Mouse (Mus musculus) CH12.LX (cell line): ENCODE results near the gene Ptgir. TPM values are rescaled to one million over a fixed set of nuclear protein-coding genes. Genes with fewer than 3 reads are reported as not detected.

ENCODE experiments used
- DNase-seq: peaks from one replicate; pipeline ENCODE4 v3.0.0-alpha.2; 2013; ENCODE audit errors: extremely low read depth
- H3K27ac ChIP-seq: 2 replicates; pipeline ENCODE4 v1.5.1; 2012; ENCODE audit warnings: low read depth, mild to moderate bottlenecking, control low read depth, moderate library complexity; ENCODE audit not compliant: insufficient read depth
- H3K27me3 ChIP-seq: replicated peaks from 2 replicates; pipeline ENCODE3; 2012; ENCODE audit warnings: inconsistent platforms
- H3K36me3 ChIP-seq, 2 experiments: replicated peaks in 1 of 2; 2 replicates each; pipeline versions ENCODE3 to v1.6.1; 2012; ENCODE audit warnings: inconsistent platforms in 1 of 2, low read length in 1 of 2, mild to moderate bottlenecking in 1 of 2, mixed read lengths in 1 of 2, moderate library complexity in 1 of 2; ENCODE audit not compliant: control insufficient read depth in 1 of 2, insufficient read depth in 1 of 2
- H3K4me1 ChIP-seq, 2 experiments: 2 replicates each; pipeline ENCODE4 v1.6.1; 2012; ENCODE audit warnings: inconsistent platforms in 1 of 2, moderate library complexity in 1 of 2; ENCODE audit not compliant: insufficient read depth in 2 of 2, control insufficient read depth in 1 of 2
- H3K4me2 ChIP-seq: 2 replicates; pipeline ENCODE4 v1.6.1; 2012; ENCODE audit warnings: low read depth, mild to moderate bottlenecking, control low read depth; ENCODE audit not compliant: poor library complexity, insufficient read depth, severe bottlenecking
- H3K4me3 ChIP-seq, 3 experiments: fragments of 150-350 bp in 1 of 3; sonication (generic) in 1 of 3; replicated peaks in 1 of 3; 2 replicates each; pipeline versions ENCODE3 to v1.5.1; 2011 to 2012; ENCODE audit warnings: low read depth in 2 of 3, low read length in 2 of 3, mild to moderate bottlenecking in 2 of 3, moderate library complexity in 2 of 3, control low read depth in 1 of 3, improper control_type of control experiment in 1 of 3, inconsistent platforms in 1 of 3, mixed read lengths in 1 of 3; ENCODE audit not compliant: poor library complexity in 1 of 3
- H3K79me2 ChIP-seq: replicated peaks from 2 replicates; pipeline ENCODE4 v1.6.1; 2012; ENCODE audit warnings: mild to moderate bottlenecking, moderate library complexity; ENCODE audit not compliant: control insufficient read depth, poor library complexity, insufficient read depth, severe bottlenecking; ENCODE audit errors: extremely low read depth
- H3K9ac ChIP-seq: 2 replicates; pipeline ENCODE4 v1.6.1; 2012; ENCODE audit warnings: low read depth, mild to moderate bottlenecking, control low read depth, moderate library complexity; ENCODE audit not compliant: insufficient read depth
- H3K9me3 ChIP-seq: replicated peaks from 2 replicates; pipeline ENCODE3; 2012; ENCODE audit warnings: low read length, inconsistent platforms, mixed read lengths
- BHLHE40 ChIP-seq: IDR thresholded peaks from 2 replicates; pipeline ENCODE4 v1.6.1; 2011; ENCODE audit warnings: mild to moderate bottlenecking, low read depth, low read length, improper control_type of control experiment
- CHD2 ChIP-seq: IDR thresholded peaks from 2 replicates; pipeline ENCODE4 v1.6.1; 2011; ENCODE audit warnings: low read length, improper control_type of control experiment
- CTCF ChIP-seq, 2 experiments: IDR thresholded peaks in 1 of 2; conservative IDR thresholded peaks in 1 of 2; 2 replicates each; pipeline ENCODE4 v1.5.1; 2011 to 2012; ENCODE audit warnings: low read depth in 2 of 2, low read length in 2 of 2, improper control_type of control experiment in 1 of 2, inconsistent platforms in 1 of 2, mild to moderate bottlenecking in 1 of 2, moderate library complexity in 1 of 2
- E2F4 ChIP-seq: IDR thresholded peaks from 2 replicates; pipeline ENCODE4 v1.6.1; 2011; ENCODE audit warnings: low read depth, low read length, improper control_type of control experiment; ENCODE audit not compliant: insufficient replicate concordance
- EP300 ChIP-seq: IDR thresholded peaks from 2 replicates; pipeline ENCODE4 v1.6.1; 2011; ENCODE audit warnings: low read length, improper control_type of control experiment
- ETS1 ChIP-seq: conservative IDR thresholded peaks from 2 replicates; pipeline ENCODE4 v1.6.1; 2012; ENCODE audit warnings: low read depth, mild to moderate bottlenecking, inconsistent platforms, low read length, improper control_type of control experiment, moderate library complexity
- GABPA ChIP-seq: IDR thresholded peaks from 2 replicates; pipeline ENCODE4 v1.6.1; 2012; ENCODE audit warnings: low read depth, low read length, improper control_type of control experiment, inconsistent platforms; ENCODE audit not compliant: insufficient replicate concordance
- HCFC1 ChIP-seq: IDR thresholded peaks from 2 replicates; pipeline ENCODE4 v1.6.1; 2012; ENCODE audit warnings: low read depth, mild to moderate bottlenecking, inconsistent platforms, low read length, improper control_type of control experiment
- IRF4 ChIP-seq: IDR thresholded peaks from 2 replicates; pipeline ENCODE4 v1.6.1; 2014; ENCODE audit warnings: low read depth, mild to moderate bottlenecking, inconsistent platforms, low read length, improper control_type of control experiment
- JUN ChIP-seq: IDR thresholded peaks from 2 replicates; pipeline ENCODE4 v1.6.1; 2011; ENCODE audit warnings: low read depth, mild to moderate bottlenecking, low read length, improper control_type of control experiment, moderate library complexity; ENCODE audit not compliant: insufficient read depth
- MAFK ChIP-seq: IDR thresholded peaks from 2 replicates; pipeline ENCODE4 v1.6.1; 2011; ENCODE audit warnings: low read length, improper control_type of control experiment; ENCODE audit not compliant: insufficient replicate concordance
- MAZ ChIP-seq: IDR thresholded peaks from 2 replicates; pipeline ENCODE4 v1.6.1; 2012; ENCODE audit warnings: low read depth, mild to moderate bottlenecking, inconsistent platforms, low read length, improper control_type of control experiment, moderate library complexity
- POLR2A ChIP-seq: IDR thresholded peaks from 2 replicates; pipeline ENCODE4 v1.6.1; 2011; ENCODE audit warnings: low read depth, mild to moderate bottlenecking, improper control_type of control experiment, low read length
- RCOR1 ChIP-seq: conservative IDR thresholded peaks from 2 replicates; pipeline ENCODE4 v1.6.1; 2012; ENCODE audit warnings: low read depth, mild to moderate bottlenecking, inconsistent platforms, low read length, improper control_type of control experiment
- SIN3A ChIP-seq: IDR thresholded peaks from 2 replicates; pipeline ENCODE4 v1.6.1; 2012; ENCODE audit warnings: low read length, improper control_type of control experiment, inconsistent platforms
- SMC3 ChIP-seq: IDR thresholded peaks from 2 replicates; pipeline ENCODE4 v1.6.1; 2011; ENCODE audit warnings: low read depth, low read length, improper control_type of control experiment
- TBP ChIP-seq: conservative IDR thresholded peaks from 2 replicates; pipeline ENCODE4 v1.6.1; 2011; ENCODE audit warnings: low read depth, low read length, improper control_type of control experiment
- TCF12 ChIP-seq: IDR thresholded peaks from 2 replicates; pipeline ENCODE4 v1.6.1; 2014; ENCODE audit warnings: low read depth, mild to moderate bottlenecking, inconsistent platforms, low read length, improper control_type of control experiment
- UBTF ChIP-seq: IDR thresholded peaks from 2 replicates; pipeline ENCODE4 v1.6.1; 2012; ENCODE audit warnings: low read depth, mild to moderate bottlenecking, inconsistent platforms, low read length, improper control_type of control experiment, moderate library complexity
- USF2 ChIP-seq: conservative IDR thresholded peaks from 2 replicates; pipeline ENCODE4 v1.6.1; 2011; ENCODE audit warnings: low read depth, low read length, improper control_type of control experiment
- ZMIZ1 ChIP-seq: IDR thresholded peaks from 2 replicates; pipeline ENCODE4 v1.6.1; 2012; ENCODE audit warnings: low read depth, mild to moderate bottlenecking, inconsistent platforms, low read length, improper control_type of control experiment
- dilution Hi-C: fragments of 300-500 bp; cut with MboI; formaldehyde crosslinking; loops from 2 replicates; pipeline ENCODE4 v1.14.3; 2020; ENCODE audit warnings: low sequenced_read_pairs; ENCODE audit not compliant: extremely low pct_unique_long_range_greater_than_20kb, extremely low pct_ligation_motif_present
- in situ Hi-C: fragments of 300-500 bp; cut with MboI; formaldehyde crosslinking; loops from 3 replicates; pipeline ENCODE4 v1.14.3; 2019; ENCODE audit warnings: low sequenced_read_pairs, low pct_ligation_motif_present, low pct_unique_long_range_greater_than_20kb, mixed read lengths
- polyA plus RNA-seq: library from polyadenylated mRNA; unstranded; fragments of >175 nt; gene quantifications from 2 replicates; pipeline ENCODE4 v1.2.1, GENCODE M21; 2012; ENCODE audit warnings: low read depth; ENCODE audit not compliant: insufficient read length
- total RNA-seq, 2 experiments: library from RNA; depleted of rRNA; stranded (reverse); fragments of 300-350 nt in 1 of 2; fragments of >200 nt in 1 of 2; gene quantifications; 2 replicates each; pipeline ENCODE4 v1.2.3; 2012 to 2014

Ptgir gene
- total and polyA plus RNA-seq, 3 experiments: 3.8 to 31.1 (median 7.0) TPM

DNA sequence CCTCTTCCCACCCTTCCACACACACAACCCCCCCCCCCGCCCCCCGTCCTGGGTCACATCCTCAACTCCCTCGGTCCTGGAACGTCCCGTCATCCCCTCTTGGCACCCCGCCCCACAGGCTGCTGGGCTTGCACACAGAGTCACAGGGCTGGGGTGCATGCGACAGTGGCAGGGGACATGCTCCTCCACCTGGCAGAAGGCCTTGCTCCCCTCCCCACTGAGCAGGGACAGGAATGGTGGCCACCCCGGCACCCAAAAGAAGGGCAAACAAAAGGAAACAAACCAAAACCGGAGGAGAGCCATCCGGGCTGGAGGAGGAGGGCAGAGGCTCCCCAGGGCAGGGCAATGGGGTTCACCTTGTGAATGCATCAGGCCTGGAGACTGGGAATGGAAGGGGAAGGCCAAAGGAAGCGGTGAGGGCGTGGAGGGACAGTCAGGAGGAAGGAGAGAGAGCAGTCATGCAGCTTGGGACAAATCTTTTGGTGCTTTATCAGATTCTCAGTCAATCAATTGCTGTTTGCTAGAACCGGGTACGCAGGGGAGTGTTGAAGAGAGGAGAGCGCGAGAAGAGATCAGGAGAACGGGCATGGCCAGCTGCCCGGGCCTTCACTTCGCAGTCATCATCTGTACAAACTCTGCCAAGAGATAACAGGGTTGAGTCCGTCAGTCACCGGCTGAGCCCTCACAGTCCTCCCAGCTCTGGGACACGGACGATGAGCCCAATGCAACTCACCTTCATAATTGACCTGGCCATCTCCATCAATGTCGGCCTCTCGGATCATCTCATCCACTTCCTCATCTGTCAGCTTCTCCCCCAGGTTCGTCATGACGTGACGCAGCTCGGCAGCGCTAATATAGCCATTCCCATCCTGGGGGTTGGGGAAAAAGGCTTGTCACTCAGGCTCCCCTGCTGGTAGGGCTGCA lies 10.3 kb downstream of the Ptgir start:
- no peak for TF ChIP-seq IRF4
- DNase-seq: no peak
- Histone ChIP-seq H3K27ac (no peak overlapping the region), H3K36me3 (peaks cover 62 to 93% of the 10 kb centered on the region in 2 experiments), H3K4me1 (peaks cover 0 to 31% of the 10 kb centered on the region in 2 experiments; a peak in 2 of 4 replicates), H3K9ac (no peak overlapping the region), H3K27me3 (no peaks in the 10 kb centered on the region), H3K4me3 (no peak overlapping the region), H3K9me3 (no peaks in the 10 kb centered on the region), H3K4me2 (no peak overlapping the region), H3K79me2 (peaks cover 21% of the 10 kb centered on the region)
- in situ Hi-C loops: no loop called here
- dilution Hi-C loops: no loop called here

DNA sequence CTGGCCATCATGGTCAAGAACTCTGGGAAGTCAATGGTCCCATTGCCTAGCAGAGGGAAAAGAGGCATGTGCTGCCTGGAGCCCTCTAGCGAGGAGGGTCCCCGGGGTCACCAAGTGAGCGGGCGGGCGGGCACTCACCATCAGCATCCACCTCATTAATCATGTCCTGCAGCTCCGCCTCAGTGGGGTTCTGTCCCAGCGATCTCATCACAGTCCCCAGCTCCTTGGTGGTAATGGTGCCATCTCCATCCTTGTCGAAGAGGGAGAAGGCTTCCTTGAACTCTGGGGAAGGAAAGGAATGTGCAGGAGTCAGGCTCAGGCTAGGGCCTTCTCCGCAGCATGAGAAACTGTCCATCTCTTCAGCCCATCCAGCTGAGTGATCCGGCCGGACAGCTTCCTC lies 11.2 kb downstream of the Ptgir start:
- peaks cover 62 to 95% of the 10 kb centered on the region in 2 experiments for H3K36me3 ChIP-seq
- no peak overlapping the region for H3K9ac ChIP-seq
- peaks cover 29% of the 10 kb centered on the region for H3K79me2 ChIP-seq
- TF ChIP-seq IRF4 (no peak), TBP (no peak), EP300 (no peak), JUN (no peak), E2F4 (no peak), TCF12 (no peak)
- no peaks in the 10 kb centered on the region for H3K9me3 ChIP-seq
- no peak overlapping the region for H3K27ac ChIP-seq
- dilution Hi-C loops (no loop called here), in situ Hi-C loops (no loop called here)
- no peaks in the 10 kb centered on the region for H3K27me3 ChIP-seq
- no peak overlapping the region for H3K4me3 ChIP-seq
- H3K4me2 ChIP-seq: no peak overlapping the region
- H3K4me1 ChIP-seq: peaks cover 2 to 34% of the 10 kb centered on the region in 2 experiments
- no peak for DNase-seq

DNA sequence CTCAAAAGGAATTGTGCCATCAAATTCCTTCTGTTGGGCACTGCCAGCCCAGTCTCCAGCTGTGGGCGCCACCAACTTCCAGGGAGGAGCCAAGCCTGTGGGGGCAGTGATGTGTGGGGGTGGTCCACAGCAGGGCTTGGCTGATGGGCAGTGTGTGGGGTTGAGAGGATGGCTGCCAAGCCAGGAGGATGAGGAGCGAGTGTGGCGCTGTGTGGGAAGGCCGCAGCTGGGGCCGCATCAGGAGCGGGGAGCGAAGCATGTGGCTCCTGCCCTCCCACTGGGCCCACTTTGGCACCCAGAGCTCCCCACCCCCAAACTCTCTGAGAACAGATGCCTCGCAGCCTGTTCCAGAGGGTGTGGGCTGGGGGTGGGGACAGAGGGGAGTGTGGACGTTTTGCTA lies 11.7 kb downstream of the Ptgir start:
- H3K9ac ChIP-seq: no peak overlapping the region
- dilution Hi-C loops: no loop called here
- no peak overlapping the region for H3K4me3 ChIP-seq
- TF ChIP-seq GABPA (no peak), SIN3A (no peak), BHLHE40 (no peak), IRF4 (no peak), HCFC1 (no peak), ETS1 (no peak), JUN (no peak), EP300 (no peak), ZMIZ1 (no peak), E2F4 (no peak), CHD2 (no peak), USF2 (no peak), UBTF (no peak), TBP (no peak), POLR2A (no peak), MAFK (no peak), RCOR1 (no peak), SMC3 (no peak), MAZ (no peak), CTCF (conservative IDR thresholded peaks at IDR 0.05 in 1 of 2, IDR thresholded peaks at IDR 0.05 in 1 of 2; ENCODE audit: low read depth in 2 of 2, low read length in 2 of 2) (no peak)
- TF ChIP-seq, all 38 proteins: peak for 0
- Histone ChIP-seq H3K4me2 (no peak overlapping the region), H3K4me1 (peaks cover 4 to 37% of the 10 kb centered on the region in 2 experiments), H3K27me3 (no peaks in the 10 kb centered on the region), H3K36me3 (peaks cover 62 to 94% of the 10 kb centered on the region in 2 experiments), H3K79me2 (peaks cover 35% of the 10 kb centered on the region), H3K27ac (no peak overlapping the region), H3K9me3 (no peaks in the 10 kb centered on the region)
- no peak for DNase-seq
- in situ Hi-C loops: no loop called here
